Mouse (Mus musculus) c-Kit-positive CD71-positive TER-119-negative erythroid progenitor cells, embryonic 14.5 days (primary cell): ENCODE results near the gene Akap2.
A peak's percentile ranks its signal among the peaks of the same experiment; 100 is the strongest.

Source experiments
- DNase-seq: peaks from one replicate; pipeline ENCODE4 v3.0.0-alpha.2; 2013; ENCODE audit warnings: low read depth

The Akap2 gene

GRCm38 (mm10) chr4:57701576-57701975 is 15.9 kb upstream of the Akap2 start:
- DNase-seq, result no peak

DNA sequence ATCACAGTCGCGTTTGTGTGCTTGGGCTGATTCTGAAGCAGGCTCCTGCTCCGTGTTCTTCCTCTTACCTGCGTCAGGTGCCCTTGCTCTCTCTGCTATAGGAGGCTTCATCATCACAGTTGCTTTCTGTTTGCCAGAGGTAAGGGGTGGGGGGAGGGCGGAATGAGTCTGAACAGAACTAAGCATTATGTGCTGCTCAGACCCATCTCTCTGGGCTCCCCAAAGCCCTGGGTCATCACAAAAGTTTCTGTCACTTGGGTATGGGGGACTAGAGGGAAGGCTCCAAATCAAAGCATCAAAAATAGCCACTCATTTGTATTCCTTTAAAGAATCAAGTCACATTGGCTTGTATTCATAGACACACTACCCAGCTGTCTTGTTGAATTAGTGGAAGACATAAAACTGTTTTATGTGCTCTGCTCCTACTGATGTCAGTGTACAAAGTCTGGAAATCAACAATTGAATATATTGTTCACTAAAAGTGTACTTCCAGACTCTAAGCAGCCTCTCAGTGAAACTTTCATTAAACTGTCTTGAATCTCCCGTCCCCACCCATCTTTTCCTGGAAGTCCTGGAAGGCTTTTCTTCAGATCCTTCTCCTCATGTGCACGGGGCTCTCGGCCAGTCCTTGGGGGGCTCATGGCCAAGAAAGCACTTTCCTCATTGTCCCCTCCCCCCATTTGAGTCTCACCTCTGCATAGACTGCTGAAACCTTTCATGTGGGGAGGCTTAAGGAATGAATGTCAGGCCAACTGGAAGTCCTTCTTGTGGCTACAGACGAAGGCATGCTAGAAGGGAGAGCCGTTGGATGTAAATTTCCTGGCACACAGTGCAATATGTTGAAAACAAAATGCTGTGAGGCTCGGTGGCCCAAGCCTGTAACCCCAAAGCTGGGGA is 13.6 kb upstream of the Akap2 start:
- no peak for DNase-seq

DNA sequence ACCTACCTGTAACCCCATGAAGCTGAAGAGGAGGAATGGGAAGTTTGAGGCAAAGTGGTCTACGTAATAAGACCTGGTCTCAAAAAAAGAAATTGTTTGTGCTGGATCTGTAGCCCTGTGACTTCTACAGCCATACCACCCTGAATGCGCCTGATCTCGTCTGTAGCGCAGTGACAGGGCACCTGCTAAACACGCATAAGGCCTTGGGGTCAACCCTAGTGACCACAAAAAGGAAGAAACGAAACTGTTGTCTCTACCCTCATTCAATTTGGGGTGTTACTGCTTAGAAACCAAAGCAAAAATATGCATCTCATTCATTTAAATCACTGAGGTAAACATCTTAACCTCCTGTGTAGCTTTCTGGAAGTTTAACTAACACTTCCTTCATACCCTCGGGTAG is 12.9 kb upstream of the Akap2 start:
- no peak for DNase-seq

GRCm38 (mm10) chr4:57715849-57716248 is 1.6 kb upstream of the Akap2 start:
- no peak for DNase-seq

- no peak for DNase-seq
Measured at GRCm38 (mm10) chr4:57716735-57717134, 722 bp upstream of the Akap2 start.

DNA sequence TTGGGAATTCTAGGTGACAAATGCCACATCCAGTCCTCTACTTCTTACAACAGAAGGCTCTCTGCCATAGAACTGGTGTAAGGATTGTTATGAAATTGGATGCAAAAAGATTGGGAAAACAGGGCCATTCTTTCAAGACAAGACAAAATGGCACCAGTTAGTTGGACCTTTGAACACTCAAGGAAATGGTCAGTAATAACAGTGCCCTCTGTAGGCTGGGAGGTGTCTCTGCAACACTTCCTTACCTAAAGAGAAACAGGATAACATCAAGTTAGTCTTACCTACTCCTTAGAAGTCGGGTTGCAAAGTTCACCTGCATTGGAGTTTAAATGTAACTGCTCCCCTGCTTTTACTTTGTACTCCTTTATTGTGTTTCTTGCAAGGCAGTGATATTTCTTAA is 1.9 kb downstream of the Akap2 start:
- DNase-seq, result no peak

DNA sequence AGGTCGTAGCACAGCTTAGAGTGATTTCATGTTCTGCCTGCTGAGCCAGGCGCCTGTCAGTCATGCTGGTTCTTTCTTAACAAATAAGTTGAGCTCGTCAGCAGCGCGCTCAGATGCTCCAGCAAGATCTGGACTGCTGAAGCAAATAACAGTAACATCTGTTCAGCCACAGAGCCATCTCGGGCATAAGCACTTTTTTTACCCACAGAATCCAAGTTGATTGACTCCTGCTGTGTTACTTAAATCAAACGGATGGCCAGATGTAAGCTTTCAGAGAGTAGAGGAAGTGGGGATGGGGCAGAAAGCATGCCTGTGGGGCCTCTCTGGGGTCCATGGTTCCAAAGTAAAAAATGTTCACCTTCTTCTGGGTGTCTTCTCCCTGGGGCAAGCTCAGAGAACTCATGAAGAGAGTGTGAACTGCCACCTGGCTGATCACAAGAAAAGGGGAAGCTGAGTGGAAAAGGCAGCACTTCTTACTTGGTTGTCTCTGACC is 3.5 kb downstream of the Akap2 start:
- DNase-seq, result no peak

GRCm38 (mm10) chr4:57722296-57722695 is 4.8 kb downstream of the Akap2 start:
- no peak for DNase-seq

DNA sequence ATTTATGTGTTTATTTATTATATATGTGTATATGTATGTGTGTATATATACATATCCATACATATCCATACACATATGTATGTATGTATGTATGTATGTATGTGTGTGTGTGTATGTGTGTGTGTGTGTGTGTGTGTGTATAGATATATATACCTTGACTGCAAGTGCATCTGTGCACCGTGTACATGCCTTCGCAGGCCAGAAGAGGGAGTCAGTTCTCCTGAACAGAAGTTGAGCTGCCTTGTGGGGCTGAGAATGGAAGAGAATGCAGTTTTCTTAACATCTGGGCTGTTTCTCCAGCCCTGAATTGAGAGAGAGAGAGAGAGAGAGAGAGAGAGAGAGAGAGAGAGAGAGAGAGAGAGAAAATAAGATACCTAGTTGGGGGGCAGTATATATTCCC is 6.2 kb downstream of the Akap2 start:
- no peak for DNase-seq

DNA sequence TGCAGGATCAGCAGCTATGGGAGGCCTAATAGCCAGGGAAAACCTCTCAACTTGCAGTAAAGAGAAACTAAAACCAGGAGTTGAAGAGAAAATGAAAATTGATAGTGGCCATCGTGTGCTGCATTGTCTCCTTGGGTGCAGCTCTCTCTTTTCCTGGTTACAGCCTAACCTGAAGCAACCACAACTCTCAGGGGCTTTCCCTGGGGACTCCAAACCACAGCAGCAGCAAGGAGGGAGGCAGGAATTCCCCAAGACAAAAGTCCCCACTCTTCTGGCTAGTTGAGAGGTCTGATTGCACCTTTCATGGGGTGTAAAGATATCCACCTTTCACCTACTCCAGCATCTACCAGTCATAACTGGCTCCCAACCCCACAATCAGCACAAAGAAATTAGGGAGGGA is 8.1 kb downstream of the Akap2 start:
- no peak for DNase-seq

- no peak for DNase-seq
Measured at GRCm38 (mm10) chr4:57728611-57729183, 11.2 kb downstream of the Akap2 start.

- no peak for DNase-seq
Measured at GRCm38 (mm10) chr4:57730047-57730446, 12.6 kb downstream of the Akap2 start.

GRCm38 (mm10) chr4:57730801-57731598 is 13.5 kb downstream of the Akap2 start:
- DNase-seq, result no peak

DNA sequence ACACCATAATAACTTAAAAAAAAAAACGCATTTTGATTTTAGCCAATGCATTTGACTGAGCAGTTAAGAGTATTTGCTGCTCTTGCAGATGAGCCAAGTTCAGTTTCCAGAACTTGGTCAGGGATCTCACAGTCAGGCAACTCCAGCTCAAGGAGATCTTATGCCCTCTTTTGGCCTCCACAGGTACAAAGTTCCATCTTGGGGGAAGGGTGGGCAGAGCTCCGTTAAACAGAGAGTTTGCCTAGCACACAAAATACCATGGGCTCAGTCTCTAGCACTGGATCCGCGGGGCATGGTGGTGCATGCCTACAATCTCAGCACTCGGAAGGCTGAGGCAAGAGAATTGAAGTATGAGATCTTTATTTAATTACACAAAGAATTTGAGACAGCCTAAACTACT is 14.9 kb downstream of the Akap2 start:
- DNase-seq, result no peak

DNA sequence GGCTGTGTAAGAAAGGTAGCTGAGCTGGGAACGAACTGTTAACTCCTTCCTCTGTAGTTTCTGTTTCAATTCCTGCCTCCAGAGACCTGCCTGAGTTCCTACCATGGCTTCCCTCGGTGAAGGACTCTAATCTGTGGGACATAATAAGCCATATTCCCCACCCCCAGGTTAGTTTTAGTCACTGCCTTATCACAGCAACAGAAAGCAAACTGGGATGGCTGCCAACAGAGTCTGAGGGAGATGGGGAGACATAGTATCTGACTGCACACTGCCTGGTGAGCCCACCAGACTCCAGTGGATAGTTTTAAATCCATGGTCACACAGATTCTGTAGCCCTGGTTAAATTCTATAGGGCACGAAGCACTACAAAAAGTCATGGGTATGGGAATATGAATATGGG is 16.0 kb downstream of the Akap2 start:
- peak; percentile 3 for DNase-seq

DNA sequence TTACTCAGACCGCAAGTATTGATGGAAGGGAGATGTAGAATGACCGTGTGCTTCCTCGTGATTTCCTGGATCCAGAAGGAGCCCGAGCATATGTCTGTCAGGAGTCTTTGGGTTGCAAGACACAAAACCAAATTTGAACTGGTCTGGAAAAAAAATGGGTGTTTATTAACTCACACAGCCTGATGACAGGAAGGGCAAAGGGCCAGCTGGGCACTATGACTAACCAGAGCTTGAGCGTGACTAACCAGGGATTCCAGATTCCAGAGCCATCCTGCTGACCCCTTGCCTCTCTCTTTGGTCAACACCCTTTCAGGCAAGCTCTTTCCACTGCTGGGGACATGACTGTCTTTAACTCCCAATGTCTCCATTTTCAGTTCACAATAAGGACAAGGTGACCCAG is 18.0 kb downstream of the Akap2 start:
- no peak for DNase-seq

GRCm38 (mm10) chr4:57738856-57739552 is 21.5 kb downstream of the Akap2 start:
- no peak for DNase-seq

GRCm38 (mm10) chr4:57743325-57743929 is 26.0 kb downstream of the Akap2 start:
- DNase-seq, result no peak

- no peak for DNase-seq
Measured at GRCm38 (mm10) chr4:57750651-57751050, 33.2 kb downstream of the Akap2 start.

GRCm38 (mm10) chr4:57751054-57751453 is 33.6 kb downstream of the Akap2 start:
- DNase-seq, result no peak

DNA sequence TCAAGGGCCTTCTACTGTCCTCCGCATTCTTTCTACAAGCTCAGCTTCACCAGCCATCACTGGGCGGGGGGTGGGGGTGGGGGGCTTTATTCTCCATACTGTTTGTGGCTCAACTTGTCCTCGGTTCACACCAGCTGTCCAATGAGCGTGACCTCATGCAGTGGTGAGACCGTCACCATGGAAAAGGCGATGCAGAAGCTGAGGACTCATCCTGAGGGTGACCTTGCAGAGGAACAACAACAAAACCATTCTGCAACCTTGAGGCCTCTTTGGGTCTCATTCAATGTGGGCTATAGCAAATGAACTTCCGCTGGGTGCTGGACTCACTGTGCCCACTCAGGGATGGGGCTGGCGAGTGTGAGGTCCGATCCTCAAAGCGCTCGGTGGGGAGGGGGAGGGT is 34.1 kb downstream of the Akap2 start:
- no peak for DNase-seq

DNA sequence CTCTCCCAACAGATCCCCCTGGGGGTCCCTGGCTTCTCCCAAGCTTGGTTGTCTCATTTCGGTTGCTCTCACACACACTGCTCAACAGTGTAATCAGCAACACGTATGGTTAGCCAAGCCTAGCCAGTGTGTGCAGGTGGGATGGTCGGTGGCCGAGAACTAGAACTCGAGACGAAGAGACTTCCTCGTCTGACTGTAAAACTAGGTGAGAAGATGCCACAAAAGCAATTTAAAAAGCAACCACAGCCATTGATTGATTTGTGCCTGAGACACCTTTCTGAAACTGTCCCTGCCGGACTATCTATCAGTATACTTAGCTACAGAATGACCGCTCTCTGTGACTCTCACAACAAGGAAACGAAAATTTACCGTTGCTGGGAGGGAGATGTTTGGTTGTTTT is 37.6 kb downstream of the Akap2 start:
- DNase-seq, result no peak
